Mouse (Mus musculus) gastrocnemius, postnatal 36 days (tissue): Measurements from ENCODE around the gene Ndn. TPM values are rescaled to one million over a fixed set of nuclear protein-coding genes. Genes with fewer than 3 reads are reported as not detected.

Experiments used
- DNase-seq, 2 experiments: peaks; one replicate each; pipeline ENCODE4 v3.0.0; 2022
- intact Hi-C: fragments of 180-260 bp; cut with DNase I; formaldehyde crosslinking; loops from one replicate; pipeline ENCODE4 v1.15.1; 2025
- long read RNA-seq, 2 experiments: library from polyadenylated mRNA; stranded (forward); transcript quantifications; one replicate each; pipeline ENCODE4 v2.0.0; 2021
- total RNA-seq, 2 experiments: library from RNA; stranded (reverse); gene quantifications; 2 replicates each; pipeline ENCODE4 v1.2.3; 2021

The Ndn gene
- 1 to 10 TPM; 4.4 to 5.2 TPM for total RNA-seq
- long read RNA-seq, experiment 1, transcript Ndn-201 (1 exons, 3,694 nt) = major isoform, 12 of 12 reads
- long read RNA-seq, experiment 1, partial matches to known transcripts = 0 of 12 reads
- long read RNA-seq, experiment 1, other reads (novel, unspliced or antisense) = 0 of 12 reads
- long read RNA-seq, experiment 2, transcript Ndn-201 (1 exons, 3,694 nt) = major isoform, 13 of 13 reads
- long read RNA-seq, experiment 2, partial matches to known transcripts = 0 of 13 reads
- long read RNA-seq, experiment 2, other reads (novel, unspliced or antisense) = 0 of 13 reads

- no peak for DNase-seq
- intact Hi-C loops = no loop called here
Observed at GRCm38 (mm10) chr7:62346269-62346668, at the start of gene Ndn. Gene Ndn (plus strand): TSS chr7:62346569.

- intact Hi-C loops = no loop called here
- no peak for DNase-seq
Observed at GRCm38 (mm10) chr7:62302451-62302850, 43.9 kb upstream of the Ndn start.

GRCm38 (mm10) chr7:62306896-62307614 is 39.3 kb upstream of the Ndn start:
- intact Hi-C loops = no loop called here
- no peak for DNase-seq

GRCm38 (mm10) chr7:62316793-62317192 is 29.6 kb upstream of the Ndn start:
- intact Hi-C loops = no loop called here
- no peak for DNase-seq

DNA sequence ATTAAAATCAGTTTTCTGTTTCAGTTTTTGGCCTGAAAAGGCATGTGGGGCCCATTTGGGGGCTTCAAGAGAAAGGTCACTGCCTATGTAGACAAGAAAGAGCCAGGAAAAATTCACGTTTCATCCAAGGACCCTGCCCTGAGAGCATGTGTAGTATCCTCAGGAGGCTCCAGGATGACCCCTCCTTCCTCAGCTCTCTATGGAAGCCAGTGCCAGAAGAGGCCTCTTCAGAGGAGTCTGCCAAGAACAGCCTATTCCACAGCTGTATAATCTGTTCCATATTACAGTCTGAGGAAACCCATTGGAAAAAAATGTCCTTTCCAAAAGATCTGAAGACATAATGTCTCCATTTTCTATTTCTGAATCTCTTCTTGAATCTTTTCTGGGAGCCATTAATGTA is 958 bp upstream of the Ndn start:
- peak in 1 of 2 experiments; percentile 3 for DNase-seq
- intact Hi-C loops = no loop called here

- DNase-seq = peak; percentile 62 to 64
- intact Hi-C loops = no loop called here
Observed at GRCm38 (mm10) chr7:62348106-62348803, 1.9 kb downstream of the Ndn start.

GRCm38 (mm10) chr7:62348804-62349190 is 2.4 kb downstream of the Ndn start:
- intact Hi-C loops = no loop called here
- DNase-seq = peak in 1 of 2 experiments; percentile 2

GRCm38 (mm10) chr7:62351266-62351665 is 4.9 kb downstream of the Ndn start:
- intact Hi-C loops = no loop called here
- DNase-seq = no peak

DNA sequence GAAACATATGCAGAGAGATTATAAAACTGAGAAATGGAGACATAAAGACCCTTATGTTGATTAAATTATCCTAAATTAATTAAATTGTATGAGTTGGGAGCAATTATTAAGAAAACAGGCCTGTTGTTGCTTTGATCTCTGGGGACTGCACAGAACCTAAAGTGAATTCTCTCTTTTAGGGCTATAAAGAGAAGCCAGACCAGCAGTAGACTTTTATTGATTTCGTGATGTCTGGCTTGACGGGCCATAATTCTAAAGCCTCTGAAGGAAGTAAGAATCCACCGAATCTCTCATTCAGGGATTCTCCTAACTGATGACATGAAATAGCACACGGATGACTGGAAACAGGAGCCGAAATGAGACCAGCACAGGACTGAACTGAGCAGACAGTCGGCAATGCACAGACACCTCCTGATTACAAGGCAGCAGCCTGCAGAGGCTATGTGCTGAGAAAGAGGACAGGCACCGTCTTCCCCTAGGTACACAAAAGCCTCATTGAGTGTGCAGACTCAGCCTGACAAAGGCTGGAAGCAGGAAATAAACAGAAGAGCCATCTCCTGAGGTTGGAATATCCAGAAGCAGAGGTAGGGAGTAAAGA is 18.8 kb downstream of the Ndn start:
- intact Hi-C loops = no loop called here

DNA sequence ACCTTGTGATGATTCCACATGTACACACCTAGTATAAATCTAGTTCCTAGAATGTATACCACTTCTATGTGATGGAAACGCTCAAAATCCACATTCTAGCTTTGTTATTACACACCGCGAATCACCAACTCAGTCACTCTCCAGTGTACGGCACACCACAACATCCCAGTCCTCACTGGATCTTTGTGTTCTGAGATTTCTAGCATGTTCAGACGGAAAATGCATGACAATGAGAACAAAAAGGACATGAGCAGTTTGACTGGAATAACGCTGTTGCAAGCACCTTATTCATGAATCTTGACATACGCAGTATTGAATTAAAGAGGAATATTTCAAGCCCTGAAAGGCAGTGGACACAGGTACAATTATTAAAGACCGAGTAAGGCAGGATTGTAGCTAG is 20.4 kb downstream of the Ndn start:
- no peak for DNase-seq
- intact Hi-C loops = no loop called here

More for the DNA sequence above, 18.8 kb downstream of the Ndn start:
- no peak for DNase-seq

DNA sequence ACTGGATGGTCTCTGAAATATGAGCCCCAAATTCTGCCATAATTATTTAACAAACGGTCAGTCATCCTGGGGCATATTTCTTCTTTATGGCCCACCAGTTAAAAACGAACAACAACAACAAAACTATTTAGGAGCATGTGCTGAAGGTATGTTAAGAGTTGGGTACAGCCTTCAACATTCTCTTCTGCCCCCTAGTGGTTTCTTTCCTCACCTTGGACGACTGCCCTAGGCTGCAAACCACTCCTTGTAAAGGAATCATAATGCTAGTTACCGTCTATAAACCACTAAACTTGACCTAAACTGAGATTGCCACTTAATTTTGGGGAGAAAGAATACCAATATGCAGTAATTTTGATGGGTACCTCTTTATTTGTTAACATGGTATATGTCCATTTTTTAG is 29.3 kb downstream of the Ndn start:
- intact Hi-C loops = no loop called here
- DNase-seq = no peak

GRCm38 (mm10) chr7:62376510-62377304 is 30.3 kb downstream of the Ndn start, which contains the start of gene Magel2:
Gene Magel2 (plus strand): TSS chr7:62377010.
- DNase-seq = peak in 1 of 2 experiments; percentile 11
- intact Hi-C loops = no loop called here

- intact Hi-C loops = no loop called here
Observed at GRCm38 (mm10) chr7:62377313-62377712, 30.9 kb downstream of the Ndn start.

GRCm38 (mm10) chr7:62378529-62378928 is 32.2 kb downstream of the Ndn start:
- DNase-seq = no peak
- intact Hi-C loops = no loop called here

More at GRCm38 (mm10) chr7:62377313-62377712, 30.9 kb downstream of the Ndn start:
- peak in 1 of 2 experiments; percentile 12 for DNase-seq

DNA sequence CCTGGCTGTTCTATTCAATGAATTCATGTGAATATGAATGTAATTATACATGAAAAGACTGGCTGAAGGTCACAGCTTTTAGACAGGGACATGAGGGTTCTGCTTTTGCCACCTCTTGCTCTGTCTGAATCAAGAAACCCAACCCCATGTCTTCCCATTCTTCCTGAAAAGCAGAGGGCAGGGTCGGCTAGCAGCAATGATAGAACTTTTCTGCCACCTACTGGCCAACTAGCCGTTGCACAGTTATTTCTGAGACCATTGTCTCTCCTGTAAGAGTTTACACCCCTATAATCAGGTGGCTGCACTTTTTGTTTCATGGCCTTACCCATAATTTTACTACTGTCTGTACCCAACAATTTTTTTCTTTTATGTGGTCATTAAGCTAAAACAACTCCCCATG is 36.0 kb downstream of the Ndn start:
- DNase-seq = no peak
- intact Hi-C loops = loop anchor here (2.0 kb wide), 1 partner anchor 156 kb away; no protein-coding TSS in a partner anchor

DNA sequence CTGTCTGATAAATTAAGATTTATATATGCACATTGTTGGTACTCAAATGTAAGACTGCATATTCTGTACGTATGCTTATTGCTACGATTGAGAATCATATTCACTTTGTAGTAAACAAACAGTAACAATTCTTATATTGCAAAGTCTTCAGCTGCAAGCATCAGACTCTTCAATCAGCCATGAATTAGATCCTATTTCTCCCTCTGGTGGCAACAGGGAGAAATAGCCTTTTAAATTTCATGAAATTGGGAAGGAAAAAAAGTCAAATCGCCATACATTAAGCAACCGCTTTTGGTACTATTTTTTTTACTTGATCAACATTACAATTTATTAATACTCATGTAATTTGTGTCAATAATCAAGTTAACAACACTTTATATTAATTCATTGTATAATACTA is 41.9 kb downstream of the Ndn start:
- DNase-seq = no peak
- intact Hi-C loops = no loop called here

GRCm38 (mm10) chr7:62392202-62392601 is 45.8 kb downstream of the Ndn start:
- DNase-seq = no peak
- intact Hi-C loops = no loop called here
